Mouse (Mus musculus) lung, postnatal 4 days (tissue): ENCODE results near the gene Wdr93.
"Not testable (repeated sequence)": the region's sequence is repeated elsewhere in the genome, so short reads cannot be mapped to it uniquely, and the experiment has no call there.

Source experiments
- DNase-seq, 2 experiments: peaks; one replicate each; pipeline ENCODE4 v3.0.0; 2021

The Wdr93 gene

DNA sequence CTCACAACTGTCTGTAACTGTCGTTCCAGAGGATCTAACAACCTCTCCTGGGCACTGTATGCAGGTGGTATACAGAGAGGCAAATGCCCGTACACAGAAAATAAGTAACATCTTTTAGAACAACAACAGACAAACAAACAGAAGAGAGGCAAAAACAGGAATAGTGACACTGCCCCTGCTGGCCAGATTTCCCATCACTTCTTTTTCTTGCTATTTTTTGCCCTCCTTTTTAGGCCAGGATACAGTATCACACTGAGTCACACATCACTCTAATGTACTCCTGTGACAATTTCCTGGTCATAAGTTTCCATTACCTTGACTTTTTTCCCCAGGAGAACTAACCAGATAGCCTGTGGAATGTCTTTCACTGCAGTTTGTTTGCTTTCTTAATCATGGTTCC lies 13.4 kb downstream of the Wdr93 start:
- DNase-seq, result no peak

DNA sequence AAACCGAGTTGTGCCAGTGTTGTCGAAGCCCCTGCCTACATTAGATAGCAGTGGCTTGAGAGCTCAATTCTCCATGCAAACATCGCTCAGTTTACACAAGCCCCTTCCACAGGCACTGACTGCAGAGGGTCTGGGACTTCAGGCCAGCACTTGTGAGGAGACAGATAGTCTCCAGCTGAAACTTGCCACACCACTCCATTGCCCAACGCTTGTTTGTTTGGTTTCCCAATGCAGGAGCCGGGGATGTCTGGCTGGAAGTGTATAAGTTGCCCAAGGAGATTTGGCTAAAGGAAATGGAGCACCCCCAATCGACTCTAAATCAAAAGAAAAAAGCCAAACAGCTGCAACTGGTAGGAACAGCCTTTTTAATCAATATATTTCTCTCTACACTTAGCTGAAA lies 15.2 kb downstream of the Wdr93 start:
- DNase-seq, result peak; percentile 54 to 70

DNA sequence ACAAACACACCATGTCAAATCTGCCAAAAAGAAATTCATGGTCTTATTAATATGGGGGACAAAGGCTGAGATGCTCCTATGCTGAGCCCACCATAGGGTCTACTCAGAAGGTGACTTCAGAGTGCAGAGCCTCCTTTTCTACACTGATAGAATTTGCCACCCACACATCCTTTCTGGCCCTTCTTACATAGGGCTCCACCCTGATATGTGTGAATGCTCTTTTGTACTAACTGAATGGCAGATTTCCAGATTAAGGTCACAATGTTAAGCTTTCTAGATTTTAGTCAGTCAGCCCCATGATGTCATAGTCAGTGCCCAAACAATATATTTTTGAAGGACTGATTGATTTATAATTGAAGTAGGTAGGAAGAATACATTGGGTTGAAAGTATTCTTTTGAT lies 16.8 kb downstream of the Wdr93 start:
- no peak for DNase-seq

DNA sequence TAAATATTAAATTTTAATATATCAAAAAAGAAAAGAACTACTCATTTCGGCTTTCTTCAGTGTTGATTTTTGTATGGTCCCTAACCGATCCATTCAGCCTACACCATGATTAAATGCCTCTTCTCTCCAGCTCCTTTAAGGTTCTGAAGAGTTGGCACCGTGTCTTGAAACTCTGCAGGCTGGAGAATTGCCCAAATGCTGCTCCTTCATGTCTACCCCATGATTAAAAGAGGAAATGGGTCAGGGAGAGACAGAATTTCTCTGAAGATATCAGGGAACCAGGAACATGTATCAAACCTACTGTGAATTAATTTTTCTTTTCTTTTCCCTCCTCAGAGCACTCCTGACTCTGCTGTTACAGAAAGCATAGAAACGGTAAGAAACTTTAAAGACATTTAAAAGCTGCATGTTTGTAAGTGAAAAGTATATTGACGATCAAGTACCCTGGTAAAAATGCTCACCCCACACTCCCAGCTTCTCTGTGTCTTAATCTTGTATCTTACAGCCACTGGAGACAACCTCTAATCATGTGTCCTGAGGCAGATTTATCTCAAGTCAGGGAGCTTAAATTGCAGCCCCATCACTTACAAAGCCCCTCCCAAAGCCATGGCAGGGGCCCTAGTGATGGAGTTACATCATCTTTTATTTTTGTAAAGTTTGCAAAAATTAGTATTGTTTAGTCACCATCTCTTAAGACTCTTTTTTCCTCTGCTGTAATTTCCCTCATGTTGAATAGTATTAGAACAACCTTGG lies 18.3 kb downstream of the Wdr93 start:
- no peak for DNase-seq

DNA sequence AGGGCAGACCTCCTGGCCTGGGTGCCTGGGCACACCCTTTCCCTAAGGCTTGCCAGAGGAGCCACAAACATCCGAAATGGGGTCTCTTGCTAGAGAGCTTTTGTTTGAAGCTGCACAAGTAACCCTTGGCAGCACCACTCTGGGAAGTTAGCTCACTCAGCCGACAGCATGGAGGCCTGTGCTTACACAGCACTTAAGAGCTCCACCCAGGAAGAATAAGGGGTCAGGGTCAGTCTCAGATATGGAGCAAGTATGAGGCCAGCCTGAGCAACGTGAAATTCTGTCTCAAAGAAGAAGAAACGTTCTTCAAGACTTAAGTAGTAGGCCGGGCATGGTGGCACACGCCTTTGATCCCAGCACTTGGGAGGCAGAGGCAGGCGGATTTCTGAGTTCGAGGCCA lies 19.1 kb downstream of the Wdr93 start:
- DNase-seq, result no peak

DNA sequence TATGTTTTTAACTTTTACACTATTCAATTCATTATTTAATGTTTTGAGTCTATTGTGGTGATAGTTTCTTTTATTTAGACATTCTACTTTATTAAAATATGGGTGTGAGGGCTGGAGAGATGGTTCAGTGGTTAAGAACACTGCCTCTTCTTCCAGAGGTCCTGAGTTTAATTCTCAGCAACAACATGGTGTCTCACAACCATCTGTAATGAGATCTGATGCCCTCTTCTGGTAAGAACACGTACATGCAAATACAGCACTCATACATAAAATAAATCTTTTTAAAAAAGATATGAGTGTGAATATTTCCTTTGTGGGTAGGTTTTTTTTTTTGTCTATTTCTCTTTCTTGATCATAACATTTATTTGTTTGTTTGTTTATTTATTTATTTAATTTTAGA lies 23.0 kb downstream of the Wdr93 start:
- DNase-seq, result no peak

DNA sequence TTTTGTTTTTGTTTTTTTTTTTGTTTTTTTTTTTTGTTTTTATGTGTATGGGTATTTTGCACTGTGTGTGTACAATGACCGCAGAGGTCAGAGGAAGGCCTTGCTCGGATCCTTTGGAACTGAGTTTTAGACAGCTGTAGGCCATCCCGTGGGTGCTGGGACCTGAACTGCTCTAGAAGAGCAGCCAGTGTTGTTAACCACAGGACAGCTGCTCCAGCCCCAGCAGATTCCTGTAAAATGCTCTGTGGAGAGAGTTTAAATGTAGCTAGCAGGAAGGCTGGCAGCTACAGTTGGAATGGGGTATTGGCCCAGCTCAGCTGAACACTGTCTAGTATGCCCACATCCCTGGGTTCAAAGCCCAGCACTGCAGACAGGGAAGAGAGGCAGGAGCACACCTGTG lies 26.7 kb downstream of the Wdr93 start:
- DNase-seq, result no peak

DNA sequence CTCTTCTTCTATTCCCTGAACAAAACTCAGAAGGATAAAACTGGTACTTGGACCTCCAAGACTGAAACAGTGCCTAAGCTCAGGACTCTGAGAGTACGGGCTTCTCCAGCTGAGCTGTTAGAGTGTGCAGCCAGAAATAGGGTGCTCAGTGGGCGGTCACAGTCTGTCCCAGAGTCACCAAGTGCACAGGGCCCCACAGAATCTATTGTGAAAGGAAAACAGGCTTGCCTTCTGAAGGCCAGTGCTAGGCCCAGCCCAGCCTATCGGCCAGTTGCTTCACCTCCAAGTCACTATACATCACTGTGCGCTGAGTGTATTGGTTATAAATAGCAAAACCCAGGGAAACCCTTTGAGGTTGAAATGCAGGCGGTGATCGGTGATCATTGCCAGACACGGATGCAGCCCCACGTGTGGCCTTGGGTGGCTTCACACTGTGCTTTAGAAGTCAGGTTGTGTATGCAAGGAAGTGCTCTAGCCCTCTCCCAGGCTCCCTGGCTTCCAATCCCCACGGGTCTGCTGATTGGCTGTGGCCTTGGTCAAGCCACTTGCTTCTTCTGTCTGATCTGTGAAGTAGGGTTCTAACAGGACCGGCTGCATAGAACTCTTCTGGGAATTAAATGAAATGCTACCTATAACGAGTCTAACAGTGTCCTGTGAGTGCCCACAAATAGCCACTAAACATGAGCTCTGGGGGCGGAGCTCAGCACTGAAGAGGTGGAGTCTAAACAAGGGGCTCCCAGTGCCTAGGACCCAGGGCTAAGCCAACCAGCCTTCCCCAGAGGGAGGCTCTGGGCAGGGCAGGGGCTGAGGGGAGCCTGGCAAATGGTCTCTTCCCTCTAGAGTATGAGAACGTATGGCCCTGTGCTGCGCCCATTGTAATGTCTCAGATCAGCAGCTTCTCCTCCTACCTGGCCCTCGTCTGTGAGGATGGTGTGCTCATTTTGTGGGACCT lies 28.9 kb downstream of the Wdr93 start:
- DNase-seq, result no peak

DNA sequence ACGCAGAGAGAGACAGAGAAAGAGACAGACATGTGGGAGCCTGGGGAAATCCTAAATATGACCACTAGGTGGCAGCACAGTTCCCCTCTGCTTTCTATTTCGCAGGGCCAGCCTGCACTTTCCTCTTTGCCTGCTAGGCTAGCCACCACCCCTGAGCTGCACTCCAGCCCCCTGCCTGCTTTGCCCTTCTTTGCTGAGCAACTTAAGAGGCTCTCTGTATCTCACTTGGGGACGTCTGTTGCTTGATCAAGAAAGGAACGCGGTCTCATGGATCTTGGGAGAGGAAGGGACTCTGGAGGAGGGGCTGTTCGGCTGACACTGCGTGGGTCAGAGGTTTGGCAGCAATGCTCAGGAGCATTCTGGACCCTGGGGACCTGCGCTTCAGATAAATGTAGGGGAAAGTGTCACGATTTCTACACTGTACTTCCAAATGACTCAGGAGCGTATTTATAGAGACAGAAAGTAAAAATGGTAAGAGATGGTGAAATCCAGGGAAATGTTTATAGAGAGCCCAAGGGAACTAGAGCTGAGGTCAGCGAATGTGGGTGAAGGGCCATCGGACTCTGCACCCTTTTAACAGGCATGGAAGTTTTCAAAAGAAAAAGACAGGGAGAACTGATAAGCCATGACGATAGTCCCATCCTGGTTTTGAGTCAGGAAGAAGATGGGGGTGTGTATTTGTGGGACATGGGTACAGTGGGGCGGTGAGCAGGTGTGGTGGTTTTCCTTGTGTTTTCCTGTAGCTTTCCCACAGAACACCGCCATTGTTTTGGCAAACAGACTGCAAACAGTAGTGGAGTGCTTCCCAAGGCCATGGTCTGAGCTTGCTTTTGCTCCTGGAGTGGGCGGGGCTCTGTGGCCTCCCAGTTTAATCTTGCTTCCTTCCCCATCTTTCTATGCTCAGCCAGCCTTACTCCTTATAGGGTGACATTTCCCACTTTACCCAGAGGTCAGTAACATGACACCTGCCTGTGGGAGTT lies 38.0 kb downstream of the Wdr93 start:
- DNase-seq, result peak; percentile 63 to 84

DNA sequence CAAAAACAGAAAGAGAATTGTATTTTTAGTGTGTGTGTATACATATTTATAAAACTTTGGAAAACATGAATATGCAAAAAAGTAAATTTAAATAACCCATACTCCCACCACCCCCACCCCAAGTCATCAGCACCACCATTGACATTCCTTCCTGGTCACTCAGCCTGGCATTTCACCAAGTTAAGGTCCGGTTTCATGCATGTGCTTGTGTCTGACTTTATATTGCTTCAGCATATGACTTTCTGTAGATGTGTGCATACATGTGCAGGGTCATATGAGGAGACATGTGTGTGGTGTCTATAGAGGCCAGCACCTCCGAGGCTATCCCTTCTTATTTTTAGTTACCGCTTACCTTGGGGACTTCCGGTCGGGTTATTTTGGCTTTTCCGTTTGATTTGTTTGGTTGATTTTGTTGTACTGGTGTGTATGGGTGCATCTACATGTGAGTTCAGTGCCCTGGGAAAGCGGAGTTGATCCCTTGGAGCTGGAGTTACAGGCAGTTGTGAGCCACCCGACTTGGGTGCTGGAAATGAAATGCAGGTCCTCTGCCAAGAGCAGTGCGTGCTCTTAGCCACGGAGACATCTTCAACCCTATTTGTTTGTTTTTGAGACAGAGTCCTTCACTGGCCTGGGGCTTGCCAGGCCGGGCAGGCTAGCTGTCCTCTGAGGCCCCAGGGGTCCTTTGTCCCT lies 39.0 kb downstream of the Wdr93 start:
- peak in 1 of 2 experiments; percentile 17 for DNase-seq

DNA sequence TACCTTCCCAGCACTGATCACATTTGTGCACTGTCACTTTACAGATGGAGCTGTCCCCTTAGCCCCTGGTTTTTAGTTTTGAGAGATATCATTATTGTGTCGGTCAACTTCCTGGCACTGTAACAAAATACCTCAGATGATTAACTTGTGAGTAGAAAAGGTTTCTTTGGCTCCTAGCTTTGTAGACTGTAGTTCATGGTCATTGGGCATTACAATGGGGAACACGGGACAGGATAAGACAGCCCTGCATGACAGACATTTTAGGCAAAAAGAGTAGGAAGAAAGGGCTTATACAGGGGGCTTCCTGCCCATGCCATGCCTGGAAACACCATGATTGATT lies 39.5 kb downstream of the Wdr93 start:
- DNase-seq, result peak in 1 of 2 experiments; percentile 0

DNA sequence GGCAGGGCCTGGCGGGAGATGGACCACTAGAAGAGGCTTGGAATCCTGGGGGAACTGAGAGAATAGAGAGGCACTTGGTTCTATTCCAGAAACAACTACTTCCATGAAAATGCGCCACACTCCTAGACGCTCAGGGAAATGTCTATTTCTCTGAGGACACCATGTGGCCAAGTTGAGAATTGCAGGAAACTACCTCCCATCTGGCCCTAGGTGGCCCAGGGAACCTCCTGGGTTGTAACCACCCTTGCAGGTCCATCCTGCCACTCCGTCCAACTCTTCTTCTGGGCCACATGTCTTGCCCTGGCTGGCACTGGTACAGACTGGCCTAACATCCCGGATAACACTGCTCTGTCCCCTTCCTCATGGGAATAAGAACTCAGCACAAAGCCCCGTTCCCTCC lies 43.3 kb downstream of the Wdr93 start:
- DNase-seq, result peak; percentile 37 to 78

DNA sequence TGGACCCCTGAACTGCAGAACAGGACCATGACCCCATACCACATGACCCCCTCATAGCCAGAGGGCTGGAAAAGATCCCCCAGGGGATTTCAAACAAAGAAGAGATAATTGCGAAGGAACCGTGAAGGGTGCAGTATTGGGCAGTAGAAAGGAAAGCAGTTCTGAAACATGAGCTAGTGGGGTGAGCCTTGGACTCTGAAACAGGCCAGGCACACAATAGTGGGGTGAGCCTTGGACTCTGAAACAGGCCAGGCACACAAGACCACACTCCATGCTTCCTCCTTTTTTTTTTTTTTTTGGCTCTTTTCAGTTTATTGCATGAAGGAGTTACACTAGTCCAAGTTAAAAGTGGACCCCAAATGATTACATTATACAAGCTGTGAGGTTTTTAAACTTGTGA lies 46.8 kb downstream of the Wdr93 start:
- DNase-seq, result not testable (repeated sequence)

DNA sequence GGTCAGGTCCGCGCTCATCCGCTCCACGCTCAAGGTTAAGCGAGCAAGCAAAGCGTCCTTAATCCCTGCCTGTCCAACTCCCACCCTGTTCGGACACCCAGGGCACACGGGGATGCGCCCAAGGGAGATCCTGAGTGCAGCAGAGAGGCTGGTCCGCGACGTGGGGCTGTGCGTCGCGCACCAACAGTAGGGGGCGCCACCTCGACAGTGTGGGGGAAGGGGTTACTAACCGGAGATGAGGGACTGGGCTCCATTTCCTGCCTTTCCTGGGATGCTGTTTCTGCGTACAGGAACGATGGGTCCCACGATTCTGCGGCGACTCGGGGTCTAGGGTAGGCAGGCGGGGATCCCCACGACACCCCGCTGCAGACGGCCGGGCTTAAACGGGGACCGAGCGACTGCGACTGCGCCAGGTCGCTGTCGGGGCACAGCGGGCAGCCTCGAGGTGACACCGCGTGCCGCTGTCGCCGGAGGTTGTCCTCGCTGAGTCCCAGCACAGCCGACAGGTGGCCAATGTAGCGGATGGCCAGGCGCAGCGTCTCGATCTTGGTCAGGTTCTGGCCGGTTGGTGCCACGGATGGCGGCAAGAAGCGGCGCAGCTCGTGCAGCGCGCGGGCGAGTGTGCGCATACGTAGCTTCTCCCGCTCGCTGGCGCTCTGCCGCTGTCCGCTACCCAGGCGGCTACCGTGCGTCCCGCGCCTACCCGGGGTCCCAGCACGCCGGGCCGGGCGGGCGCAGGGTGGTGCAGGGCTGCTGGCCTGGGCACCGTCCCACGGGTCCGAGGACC lies 49.9 kb downstream of the Wdr93 start:
- DNase-seq, result peak; percentile 46 to 47

DNA sequence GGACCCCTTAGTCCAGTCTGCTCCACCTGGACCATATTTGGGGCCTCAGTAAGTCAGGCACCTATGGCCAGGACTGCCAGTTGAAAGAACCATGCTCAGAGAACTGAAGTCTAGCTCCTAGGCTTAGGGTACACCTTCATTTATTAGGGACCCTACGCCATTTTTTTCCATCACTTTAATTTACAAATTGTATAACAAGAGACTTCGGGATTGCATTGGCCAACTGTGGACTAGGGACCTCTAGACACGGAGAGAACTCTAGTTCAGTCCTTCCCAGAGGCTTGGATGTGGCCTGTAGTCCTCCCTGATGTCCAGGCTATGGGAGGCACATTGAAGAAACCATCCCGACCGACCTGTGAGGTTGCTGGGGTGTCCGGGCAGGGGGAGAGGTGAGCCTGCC lies 50.7 kb downstream of the Wdr93 start, which contains the start of gene Mesp1:
TSS of gene Mesp1 (minus strand) at position 101 of the 400 bp plus-strand sequence.
- no peak for DNase-seq

DNA sequence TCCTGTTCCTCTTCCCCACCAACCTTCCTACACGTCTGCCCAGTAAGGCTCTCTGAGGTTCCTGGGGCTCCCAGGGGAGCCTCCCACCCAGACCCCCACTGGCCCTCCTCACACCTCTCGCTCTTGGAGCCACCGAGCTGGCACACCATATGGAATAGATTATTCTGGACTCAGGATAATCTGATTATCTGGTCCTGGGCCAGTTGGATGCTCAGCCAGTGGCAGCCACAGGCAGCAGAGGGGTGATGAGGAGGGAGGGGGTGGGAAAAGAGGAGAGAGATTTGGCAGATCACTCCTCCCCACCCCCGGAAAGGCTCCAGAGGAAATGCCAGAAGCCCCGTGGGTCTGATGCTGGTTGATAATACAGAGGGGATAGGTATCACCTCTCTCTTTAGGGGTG lies 55.6 kb downstream of the Wdr93 start:
- DNase-seq, result no peak

DNA sequence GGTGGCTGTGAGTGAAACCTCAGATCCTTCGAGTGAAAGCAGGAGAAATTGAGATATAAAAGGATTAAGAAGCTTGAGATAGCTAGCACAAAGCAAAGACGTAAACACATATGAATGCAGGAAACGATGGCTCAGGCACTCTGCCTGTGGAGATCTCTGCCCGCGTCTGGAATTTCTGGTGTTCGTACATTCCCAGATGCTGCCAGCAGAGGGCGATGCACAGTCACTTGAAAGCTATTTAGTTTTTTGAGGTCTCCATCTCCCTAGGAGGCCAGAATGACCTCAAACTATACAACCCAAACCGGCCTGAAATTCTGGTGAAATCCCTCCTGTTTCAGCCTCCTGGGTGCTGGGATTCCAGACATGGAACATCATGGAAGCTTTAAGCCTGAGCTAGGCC lies 56.1 kb downstream of the Wdr93 start:
- DNase-seq, result peak; percentile 77 to 87

DNA sequence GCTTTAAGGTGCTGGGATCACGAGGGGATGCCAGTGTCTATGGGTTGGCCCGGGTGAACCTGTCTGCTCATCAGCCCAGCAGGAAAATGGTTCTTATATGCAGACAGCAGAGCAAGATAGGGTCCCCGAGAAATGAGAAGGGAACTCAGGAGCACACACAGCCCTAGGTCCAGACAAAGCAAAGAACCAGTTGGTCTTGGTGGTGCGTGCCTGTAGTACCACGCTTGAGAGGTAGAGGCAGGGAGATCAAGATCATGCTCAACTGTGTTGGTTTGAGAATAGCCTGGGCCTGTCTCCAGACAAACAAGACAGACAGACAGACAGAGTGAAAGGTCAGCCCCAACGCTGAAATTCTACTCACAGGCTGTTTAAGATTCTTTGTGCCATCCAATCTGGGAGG lies 56.5 kb downstream of the Wdr93 start:
- no peak for DNase-seq

DNA sequence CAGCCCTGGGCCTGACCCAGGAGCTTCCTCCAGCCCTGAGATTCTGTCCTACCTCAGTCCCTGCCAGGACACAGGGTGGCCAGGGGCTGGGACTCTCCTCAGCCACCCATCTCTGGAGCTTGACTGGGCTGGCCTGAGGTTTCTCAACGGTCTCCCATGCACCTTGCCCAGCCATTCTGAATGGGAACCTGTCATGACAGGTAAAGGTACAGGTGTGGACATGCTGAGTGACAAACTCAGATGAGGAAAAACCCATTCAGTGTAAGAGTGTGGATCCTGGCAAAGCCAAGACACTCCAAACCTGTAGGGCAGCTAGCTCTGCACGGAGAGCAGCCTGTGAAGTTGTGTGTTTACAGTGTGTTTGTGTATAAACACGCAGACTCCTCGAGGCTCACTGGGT lies 57.4 kb downstream of the Wdr93 start:
- no peak for DNase-seq

DNA sequence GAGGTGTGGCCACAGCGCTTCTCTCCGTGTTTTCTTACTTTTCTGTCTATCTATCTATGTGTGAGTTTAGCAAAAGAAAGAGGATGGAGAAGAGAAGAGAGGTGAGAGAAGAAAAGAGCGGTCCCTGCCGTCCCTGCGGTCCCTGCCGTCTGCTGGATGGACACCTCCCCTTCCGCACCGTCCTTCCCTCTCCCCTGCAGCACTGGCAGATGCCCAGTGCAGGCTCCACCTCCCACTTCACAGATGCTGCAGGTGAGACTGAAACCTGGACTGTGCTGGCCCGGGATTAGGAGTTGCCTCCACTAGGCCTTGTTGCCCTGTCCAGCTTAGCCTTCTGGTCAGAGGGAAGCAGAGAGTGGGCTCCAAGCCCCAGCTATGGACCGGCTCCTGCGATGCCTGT lies 58.4 kb downstream of the Wdr93 start:
- DNase-seq, result peak; percentile 35 to 71

DNA sequence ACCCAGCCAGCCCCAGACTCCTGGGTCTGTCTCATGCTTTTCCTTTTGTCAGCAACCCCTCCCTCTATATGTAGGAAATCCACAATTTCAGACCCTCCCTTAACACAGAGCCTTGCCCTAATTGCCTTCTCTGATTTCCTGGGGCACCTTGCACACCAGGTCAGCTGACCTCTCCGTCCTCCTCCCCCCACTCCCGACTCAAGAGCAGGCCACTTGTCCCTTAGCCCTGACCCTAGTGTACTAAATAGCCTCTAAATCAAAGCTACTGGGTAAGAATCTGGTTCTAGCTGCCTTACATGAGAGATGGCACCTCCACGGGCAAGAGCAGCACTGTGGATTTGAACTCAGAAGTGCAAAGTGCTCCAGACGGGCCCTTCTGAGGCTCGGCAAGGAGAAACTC lies 59.1 kb downstream of the Wdr93 start:
- DNase-seq, result no peak
